Mouse (Mus musculus): ENCODE results near the gene Pola2.

Gene Pola2

DNA sequence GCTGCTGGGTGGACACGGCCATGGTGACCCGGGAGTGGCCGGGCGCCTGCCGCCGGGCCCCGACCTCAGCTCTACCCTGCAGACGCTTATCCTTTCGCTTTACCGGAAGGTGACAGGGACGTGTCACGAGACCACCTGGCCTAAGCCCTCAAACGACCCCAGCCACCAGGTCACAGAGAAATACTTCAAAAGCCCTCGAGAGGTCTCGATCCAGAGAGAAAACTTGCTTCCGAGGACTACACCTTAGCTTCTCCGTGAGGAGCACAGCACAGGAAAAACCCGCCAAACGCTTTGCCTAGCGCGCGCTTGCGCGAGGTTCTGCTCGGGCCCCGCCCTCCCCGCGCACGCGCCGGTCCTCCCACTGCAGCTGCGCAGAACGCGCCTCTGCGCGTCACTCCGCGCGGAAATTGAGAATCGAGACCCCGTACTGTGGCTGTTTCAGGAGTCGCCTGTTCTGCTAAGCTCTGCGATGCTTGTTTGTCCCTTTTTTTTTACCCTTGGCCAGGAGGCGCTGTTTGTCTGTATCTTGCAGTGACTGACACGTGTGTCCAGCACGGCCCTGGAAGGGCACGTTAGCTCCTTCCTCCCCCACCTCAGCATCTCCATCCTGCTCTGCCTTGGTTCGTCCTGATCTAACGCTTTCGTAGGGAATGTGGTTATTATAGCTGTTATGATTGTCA is at the start of gene Pola2:
Gene Pola2 (minus strand): TSS at position 320 of the 680 bp plus-strand sequence.
- peak; percentile 72 to 88 for DNase-seq (ENCODE audit: low spot score in 2 of 2)

DNA sequence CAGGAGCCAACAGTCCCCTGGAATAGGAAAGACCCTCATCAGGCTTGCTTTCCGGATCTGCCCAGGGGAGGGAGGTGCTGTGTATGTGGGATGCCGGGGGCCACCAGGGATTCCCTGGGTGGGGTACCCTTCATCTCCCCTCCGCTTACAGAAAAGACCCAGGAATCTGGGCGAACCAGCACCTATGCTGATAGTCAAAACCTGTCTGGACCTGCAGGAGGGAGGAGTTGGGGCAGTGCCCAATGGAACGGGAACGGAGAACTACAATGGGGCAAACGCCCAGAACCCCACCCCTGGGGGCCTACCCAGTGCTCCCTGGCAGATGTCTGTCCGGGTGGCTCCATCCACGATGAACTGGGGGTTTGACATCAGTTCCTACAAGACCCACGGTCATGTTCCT is 49.7 kb upstream of the Pola2 start:
- DNase-seq (ENCODE audit: low spot score in 2 of 2): no peak

DNA sequence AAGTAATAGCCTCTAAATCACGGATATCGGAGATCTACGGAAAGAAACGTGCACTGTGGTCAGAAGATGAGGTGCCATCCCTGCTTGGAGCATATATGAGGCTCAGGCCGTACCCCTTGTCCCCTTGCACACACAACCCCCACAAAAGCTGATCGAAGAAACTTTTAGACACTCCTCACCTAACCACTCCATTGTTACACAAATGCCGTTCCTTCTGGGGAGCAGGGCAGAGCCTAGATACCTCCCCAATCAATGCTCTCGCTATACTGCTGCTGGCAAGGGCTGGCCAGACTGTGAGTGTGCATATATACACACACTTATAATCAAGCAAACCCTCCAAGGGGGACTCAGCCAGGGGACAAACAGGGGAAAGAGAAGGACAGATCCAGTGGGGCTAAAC is 45.1 kb upstream of the Pola2 start:
- no peak for DNase-seq (ENCODE audit: low spot score in 2 of 2)

DNA sequence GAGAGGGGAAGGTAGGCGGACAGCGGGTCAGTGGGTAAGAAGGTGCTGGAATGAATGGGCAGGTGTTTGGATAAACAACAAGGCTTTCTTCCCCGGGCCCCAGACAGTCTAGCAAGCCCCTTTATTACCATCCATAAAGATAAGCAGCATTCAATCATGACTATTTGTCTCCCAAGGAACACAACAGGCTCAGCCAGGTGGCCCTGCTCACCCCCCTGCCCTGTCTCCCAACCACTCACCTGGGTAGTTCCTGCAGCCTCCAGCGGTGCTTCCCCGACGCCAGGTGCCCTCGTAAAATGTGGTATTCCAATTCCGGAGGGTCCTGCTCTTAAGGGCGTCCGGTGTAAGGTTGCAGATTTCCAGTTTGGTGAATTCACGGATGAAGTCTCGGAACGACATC is 43.0 kb upstream of the Pola2 start:
- no peak for DNase-seq (ENCODE audit: low spot score in 2 of 2)

DNA sequence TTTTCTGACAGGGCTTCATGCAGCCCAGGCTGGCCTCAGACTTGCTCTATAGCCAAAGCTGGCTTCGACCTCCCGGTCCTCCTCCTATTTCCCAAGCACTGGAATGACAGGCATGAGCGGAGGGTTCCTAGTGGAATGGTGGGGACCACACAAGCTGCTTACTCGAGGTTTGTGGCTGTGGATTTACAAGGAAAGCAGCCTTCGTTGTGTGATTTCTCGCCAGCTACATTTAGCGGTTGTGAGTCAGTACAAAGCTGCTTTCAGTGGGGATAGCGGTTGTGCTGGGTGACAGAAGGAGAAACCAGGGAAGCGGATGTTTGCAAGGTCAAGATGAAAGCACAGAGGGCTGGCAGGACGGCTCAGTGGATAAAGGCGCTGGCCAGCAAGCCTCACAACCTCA is 41.5 kb upstream of the Pola2 start:
- no peak for DNase-seq (ENCODE audit: low spot score in 2 of 2)

DNA sequence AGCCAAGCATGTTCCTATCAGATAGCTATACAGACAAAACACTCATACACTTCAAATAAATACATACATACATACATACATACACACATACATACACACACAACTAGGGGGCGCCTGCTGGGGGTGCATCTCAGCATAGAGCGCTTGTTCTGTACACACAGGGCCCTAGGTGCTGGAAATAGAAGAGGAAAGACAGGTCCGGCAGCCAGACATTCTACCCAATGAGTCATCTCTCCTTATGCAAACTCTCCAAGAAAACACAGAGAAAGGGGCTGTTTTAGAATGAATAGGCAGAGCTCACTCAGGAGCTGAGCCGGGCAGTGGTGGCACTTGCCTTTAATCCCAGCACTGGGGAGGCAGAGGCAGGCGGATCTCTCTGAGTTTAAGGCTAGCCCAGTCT is 36.0 kb upstream of the Pola2 start:
- no peak for DNase-seq (ENCODE audit: low spot score in 2 of 2)

DNA sequence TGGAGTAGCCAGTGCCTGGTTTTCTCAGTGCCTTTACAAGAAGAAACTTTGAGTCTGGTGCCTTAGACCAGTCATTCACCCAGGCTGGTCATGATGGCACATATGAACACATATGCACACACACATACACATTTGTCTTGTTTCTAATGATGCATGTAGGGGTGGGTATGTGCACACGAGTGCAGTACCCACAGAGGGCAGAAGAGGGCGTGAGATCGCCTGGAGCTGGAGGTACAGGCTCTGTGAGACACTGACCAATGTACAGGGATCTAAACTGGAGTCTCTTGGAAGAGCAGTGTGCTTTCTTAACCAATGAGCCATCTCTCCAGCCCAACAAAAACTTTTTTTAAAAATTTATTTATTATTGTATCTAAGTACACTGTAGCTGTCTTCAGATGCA is 34.2 kb upstream of the Pola2 start:
- no peak for DNase-seq (ENCODE audit: low spot score in 2 of 2)

DNA sequence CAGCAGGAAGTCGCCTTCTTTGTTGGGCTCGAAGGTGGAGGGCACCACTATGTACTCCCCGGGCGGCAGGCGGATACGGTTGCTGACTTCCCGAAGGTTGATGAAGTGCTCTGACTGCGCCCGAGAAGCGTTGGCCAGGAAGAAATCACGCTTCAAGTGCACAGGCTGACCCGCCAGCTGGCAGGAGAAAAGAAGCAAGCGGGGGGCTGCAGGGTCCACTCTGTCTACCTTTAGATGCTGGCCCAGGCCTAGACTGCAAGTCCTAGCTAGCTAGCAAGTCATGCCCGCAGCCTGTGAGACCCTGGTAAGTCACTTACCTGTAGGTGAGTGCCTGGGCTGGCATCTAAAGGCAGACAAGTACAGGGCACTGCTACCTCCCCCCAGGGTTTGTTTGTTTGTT is 30.7 kb upstream of the Pola2 start:
- DNase-seq (ENCODE audit: low spot score in 2 of 2): no peak

DNA sequence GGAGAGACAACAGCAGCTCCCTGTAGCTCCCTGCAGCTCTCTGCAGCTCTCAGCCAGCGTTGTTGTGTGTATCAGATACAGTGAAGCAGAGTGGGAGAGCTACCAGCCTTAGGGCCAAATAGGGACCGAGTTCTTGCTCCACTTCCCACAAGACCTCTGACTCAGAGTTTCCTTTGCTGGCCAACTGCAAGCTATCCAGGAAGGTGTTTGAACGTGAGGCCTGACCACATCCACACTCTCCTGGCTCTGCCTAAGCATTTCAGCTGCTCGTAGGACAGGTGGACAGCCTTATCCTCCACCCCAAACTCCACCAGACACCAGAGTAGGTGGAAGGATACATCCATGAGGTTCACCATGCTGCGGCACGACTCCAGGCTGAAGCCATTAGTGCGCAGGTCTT is 28.0 kb upstream of the Pola2 start:
- DNase-seq (ENCODE audit: low spot score in 2 of 2): no peak

DNA sequence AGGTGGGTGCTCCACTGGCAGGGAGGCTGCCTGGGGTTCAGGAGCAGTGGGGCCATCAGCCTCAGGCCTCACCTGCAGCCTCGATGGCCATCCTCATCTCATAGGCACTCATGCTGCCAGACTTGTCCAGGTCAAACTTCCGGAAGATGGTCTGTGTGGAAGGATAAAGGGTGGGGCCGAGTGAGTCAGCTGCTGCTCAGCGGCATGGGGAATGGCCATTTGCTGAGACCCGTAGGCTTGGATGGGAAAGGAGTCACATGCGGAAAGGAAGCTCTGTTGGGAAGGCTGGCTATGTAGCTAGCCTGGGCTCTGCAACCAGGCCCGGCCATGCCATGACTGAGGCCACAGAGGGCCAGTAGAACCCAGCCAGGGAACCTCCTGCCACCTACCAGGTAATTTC is 27.5 kb upstream of the Pola2 start:
- no peak for DNase-seq (ENCODE audit: low spot score in 2 of 2)

DNA sequence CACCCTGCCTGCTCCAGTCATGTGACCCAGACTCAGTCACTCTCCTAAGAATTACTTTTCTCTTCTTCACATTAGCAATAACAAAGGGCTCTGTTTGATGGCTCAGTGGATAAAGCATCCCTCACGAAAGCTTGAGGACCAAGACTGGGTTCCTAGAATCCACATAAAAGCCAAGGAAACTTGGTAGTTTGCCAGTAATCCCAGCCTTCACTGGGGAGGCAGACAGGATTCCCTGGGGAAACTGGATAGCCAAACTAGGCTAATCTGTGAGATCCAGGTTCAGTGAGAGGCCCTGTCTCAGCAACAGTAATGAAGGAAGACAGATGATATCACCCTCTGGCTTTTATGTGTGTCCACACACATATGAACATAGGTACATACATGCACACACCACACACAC is 26.9 kb upstream of the Pola2 start:
- DNase-seq (ENCODE audit: low spot score in 2 of 2): no peak

DNA sequence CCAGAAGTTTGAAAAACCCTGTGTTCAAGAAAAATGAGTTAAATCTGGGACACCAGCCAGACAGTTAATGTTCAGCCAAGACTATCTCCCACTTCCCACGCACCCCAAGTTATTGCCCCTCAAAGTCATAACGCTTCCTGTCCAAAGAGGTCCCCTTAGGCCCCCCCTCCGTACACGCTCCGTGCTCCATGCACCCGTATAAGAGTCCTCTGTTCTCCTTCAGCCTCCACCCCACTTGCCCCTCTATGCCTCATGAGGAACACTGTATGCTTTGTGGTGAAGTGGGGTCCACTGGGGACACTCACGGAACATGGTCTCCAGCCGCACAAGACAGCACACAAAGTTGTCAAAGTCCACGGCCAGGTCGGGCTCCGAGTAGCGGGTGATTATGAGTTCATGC is 26.0 kb upstream of the Pola2 start:
- DNase-seq (ENCODE audit: low spot score in 2 of 2): no peak

DNA sequence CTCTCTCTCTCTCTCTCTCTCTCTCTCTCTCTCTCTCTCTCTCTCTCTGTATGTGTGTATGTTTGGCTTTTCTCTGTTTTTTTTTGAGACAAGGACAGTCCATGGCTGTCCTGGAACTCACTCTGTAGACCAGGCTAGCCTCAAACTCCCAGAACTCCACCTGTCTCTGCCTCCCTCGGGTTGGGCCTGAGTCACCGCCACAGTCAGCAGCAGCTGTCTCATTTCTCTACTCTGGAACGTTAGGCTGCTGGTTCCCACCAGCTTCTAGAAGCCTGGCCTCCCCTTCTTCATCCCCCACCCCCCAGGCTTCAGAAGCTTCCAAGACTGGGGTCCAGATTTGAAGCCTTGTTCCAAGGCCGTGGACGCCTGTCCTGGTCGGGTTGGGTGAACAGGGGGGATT is 25.6 kb upstream of the Pola2 start:
- no peak for DNase-seq (ENCODE audit: low spot score in 2 of 2)

DNA sequence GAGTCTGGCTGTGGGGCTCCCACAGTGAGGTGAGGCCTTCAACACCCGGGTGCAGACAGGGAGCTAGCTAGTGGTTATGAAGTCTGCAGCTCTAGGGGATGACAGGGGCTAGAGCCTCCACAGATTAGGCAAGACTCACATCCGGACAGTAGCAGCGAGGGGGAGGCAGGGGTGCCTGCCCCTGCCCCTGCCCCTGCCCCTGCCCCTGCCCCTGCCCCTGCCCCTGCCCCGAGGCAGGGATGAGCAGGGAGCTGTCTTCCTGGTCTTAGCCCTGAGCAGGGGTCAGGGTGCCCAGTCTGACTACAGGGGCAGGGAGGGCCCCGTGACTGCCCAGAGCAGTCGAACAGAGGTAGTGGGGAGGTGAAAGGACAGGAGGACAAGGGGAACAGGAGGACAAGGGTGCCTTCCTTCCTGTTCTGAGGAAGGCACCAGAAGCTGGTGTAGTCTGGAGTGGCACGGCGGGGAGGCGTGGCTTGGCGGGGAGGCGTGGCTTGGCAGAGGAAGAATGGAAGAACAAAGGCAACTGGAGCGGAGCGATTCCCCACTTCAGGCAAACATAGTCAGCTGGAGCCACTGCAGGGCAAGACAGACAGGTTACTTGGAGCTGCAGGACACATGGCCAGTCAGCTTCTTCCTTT is 24.9 kb upstream of the Pola2 start:
- peak; percentile 54 to 57 for DNase-seq (ENCODE audit: low spot score in 2 of 2)

DNA sequence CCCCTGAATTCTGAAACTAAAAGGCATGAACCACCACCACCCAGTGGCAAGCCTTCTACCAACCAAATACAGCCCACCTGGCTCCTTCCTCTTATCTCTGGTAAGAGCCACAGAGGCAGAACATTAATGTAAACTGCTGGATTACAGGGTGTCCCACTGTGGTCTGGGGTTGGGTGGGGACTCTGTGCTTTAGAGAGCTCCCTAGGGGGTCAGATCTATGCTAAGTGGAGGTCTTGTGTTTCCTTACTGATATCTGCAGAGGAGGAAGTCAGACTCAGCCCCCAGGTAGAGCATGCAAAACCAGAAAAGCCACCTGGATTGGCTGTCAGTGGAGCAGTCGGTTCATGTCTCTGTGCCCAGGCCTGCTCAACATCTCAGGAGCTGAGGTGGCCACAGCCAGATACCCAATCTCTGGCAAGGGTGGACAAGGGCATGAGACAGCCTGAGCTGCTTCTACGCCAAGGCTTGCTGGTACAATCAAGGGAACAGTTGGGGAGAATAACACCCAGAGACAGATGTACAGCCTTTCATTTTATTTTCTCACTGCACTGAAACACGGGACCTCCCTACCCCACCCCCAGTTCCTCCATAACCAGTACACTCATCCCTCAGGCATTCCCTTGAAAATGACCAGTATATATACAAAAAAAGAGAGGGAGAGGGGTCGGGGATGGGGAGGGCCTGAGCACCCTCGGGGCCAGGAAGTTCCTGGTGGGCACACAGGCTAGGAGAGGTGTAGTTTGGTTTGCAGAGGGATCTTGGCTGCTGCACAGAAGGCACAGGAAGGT is 24.2 kb upstream of the Pola2 start:
- no peak for DNase-seq (ENCODE audit: low spot score in 2 of 2)

DNA sequence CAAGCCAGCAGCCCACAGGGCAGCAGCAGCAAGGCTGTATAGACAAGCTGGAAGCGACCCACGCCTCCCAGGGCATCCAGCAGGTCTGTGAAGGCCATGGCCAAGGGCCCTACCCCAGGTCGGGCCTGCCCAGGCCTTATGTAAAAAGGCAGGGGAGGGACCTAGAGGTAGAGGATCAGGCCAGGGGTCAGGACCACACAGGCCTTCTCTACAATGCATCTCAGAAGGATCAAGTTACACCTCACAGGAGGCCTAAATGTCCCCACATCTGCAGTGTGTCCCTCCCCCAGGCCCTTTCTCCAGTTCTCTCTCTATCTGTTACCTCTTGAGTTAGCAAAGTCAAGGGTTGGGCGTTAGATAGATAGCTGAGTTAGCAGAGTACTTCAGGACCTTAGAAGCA is 22.0 kb upstream of the Pola2 start, which contains the start of gene Slc22a20:
Gene Slc22a20 (minus strand): TSS at position 101 of the 400 bp plus-strand sequence.
- DNase-seq (ENCODE audit: low spot score in 2 of 2): no peak

DNA sequence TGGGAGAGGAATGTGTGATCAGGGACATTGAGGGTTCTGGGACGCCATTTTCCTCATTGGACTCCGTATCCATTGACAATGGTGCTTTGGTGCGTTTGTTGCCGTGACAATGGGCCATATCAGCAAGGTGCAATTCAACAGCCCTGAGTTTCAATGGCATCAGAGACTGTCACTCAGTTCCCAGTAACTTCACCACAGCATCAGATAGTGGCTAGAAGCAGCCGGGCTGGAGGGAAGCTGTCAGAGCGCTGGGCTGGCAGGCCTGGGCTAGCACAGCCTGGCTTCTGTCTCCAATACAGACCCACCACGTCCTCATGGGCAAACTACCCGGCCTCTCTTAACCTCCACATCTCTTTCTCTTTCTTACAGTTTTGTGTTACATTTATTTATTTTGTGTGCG is 16.5 kb upstream of the Pola2 start:
- no peak for DNase-seq (ENCODE audit: low spot score in 2 of 2)

DNA sequence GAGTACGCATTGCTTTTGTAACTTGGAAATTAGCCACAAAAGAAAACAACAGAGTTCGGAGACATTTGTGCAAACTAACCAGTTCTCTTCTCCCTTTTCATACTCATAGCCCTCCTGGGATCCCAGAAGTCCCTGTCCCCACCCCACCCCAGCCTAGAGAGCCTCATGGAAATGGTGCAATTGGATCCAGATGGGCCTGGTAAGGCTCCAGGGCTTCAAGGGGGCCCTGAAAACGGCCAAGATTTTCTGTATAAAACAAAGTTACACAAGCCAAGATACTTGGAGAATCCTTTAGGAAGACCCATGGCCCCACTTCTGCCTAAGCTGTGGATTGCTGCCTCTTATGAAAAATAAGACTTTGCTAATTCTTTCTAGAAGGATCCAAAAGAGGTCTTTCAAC is 13.7 kb upstream of the Pola2 start:
- DNase-seq (ENCODE audit: low spot score in 2 of 2): no peak

DNA sequence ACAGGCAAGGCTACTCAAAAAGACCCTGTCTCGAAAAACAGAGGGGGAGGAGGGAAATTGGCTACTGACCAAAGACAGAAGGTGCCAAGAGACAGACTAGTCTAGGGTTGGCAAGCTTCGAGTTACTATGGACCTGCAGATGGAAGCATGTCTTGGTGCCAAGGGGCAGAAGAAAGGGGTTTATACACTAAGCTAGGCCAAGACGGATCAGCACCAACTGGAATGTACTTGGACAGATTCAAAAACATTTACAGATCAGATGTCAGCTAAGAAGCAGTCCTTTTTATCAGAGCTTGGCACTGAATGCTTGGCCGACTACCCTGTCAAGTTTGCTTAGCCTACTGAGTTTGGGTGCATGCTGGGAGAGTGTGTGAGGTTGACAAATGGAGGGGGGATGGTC is 11.7 kb upstream of the Pola2 start:
- DNase-seq (ENCODE audit: low spot score in 2 of 2): peak; percentile 41 to 68

DNA sequence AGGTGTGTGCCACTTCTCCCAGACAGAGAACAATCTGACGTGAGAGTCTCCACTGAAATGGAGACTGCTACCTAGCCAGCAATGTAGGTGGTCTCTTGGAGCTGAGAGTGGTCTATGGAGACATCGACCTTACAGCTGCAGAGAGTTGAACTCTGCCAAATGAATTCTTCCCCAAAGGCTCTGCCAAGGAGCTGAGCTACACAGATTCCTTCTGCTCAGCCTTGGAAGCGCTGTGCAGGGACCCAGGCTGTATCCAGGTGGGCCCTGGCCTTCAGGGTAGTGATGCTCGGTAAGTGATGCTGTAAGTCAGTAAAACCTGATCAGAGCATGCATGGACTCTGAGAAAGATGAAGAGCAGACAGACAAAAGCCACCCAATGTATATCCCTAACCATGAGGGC is 11.1 kb upstream of the Pola2 start:
- DNase-seq (ENCODE audit: low spot score in 2 of 2): no peak

DNA sequence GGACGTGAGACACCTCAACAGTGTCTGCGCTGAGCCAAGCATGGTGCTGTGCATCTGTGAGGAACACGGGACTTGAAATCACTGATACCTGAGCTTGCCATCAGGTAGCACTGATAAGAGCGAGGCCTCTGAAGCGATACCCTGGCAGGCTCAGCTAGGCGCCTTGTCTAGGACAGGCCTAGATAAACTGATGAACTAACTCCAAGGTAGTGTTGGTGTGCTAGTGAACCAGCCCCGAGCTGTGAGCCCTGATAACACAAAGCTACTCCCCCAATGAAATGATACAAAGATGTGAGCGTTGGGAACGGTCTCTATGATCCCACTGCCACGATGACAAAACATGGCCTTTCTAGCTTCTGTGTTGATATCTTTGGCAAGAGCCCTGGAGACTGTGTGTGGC is 3.7 kb upstream of the Pola2 start:
- DNase-seq (ENCODE audit: low spot score in 2 of 2): no peak

DNA sequence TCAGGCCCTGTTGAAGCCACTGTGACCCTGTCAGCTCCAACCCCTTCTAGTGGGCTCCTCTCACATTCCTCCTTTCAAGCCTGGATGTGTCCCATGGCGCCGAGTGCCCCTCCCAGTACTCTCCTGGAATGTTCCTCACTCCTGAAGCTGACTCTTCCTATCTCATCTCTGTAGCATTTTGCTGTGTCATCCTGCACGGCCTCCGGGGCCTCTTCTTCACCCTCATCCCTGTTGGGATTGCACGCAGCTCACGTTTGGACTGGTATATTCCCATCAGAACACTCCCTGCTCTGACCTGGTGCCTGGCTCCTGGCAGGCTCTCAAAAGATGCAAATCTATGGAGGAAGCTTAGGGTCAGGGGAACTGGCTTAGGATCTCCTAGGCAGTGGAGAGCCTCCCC is 2.8 kb upstream of the Pola2 start:
- DNase-seq (ENCODE audit: low spot score in 2 of 2): no peak

DNA sequence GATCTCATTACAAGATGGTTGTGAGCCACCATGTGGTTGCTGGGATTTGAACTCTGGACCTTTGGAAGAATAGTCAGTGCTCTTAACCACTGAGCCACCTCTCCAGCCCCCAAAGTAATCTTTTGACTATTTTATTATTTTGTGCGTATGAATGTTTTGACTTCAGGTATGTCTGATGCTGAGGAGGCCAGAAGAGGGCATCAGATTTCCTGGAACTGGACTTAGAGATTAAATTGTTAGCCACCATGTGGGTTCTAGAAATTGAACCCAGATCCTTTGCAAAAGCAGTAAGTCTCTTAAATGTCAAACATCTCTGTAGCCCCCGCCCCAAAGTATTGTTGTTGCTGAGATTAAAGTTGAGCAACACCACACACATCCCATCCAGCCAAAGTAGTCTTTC is 1.9 kb upstream of the Pola2 start:
- no peak for DNase-seq (ENCODE audit: low spot score in 2 of 2)
